Mouse (Mus musculus) kidney, adult 2 months (tissue): ENCODE results near the gene Prune1.

Source experiments
- CTCF ChIP-seq: fragments of 200-500 bp; conservative IDR thresholded peaks from 2 replicates; pipeline ENCODE4 v1.5.1; 2011; ENCODE audit warnings: low read depth, mild to moderate bottlenecking, control low read depth, low read length, moderate library complexity, mixed read lengths; ENCODE audit not compliant: insufficient read depth, insufficient read length
- POLR2A ChIP-seq: fragments of 200-500 bp; IDR thresholded peaks from one replicate; pipeline ENCODE4 v1.6.1; 2011; ENCODE audit warnings: low read depth, low read length, control low read depth

DNA sequence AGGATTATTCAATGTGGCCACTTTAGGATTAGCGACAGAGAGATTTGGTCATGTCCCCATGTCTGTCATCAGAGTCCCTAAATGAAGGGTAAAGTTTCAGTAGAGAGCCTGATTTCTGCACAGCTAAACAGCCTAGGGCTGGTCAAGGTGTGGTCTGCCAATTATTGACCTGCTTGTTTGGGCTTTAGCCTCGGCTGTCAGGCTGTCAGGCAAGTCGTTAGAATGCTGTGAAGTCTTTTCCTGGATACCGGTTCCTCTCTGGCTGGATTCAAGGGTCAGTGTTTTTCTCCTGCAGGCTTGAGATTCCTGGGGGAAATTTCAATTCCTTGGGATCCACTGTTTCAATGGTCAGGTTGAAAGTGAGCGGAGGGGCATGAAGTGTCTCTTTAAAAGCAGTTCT lies 4.1 kb upstream of the Prune1 start:
- TF ChIP-seq POLR2A (no peak), CTCF (no peak)
